Mouse (Mus musculus): Measurements from ENCODE around the gene Lrfn4. TPM values are rescaled to one million over a fixed set of nuclear protein-coding genes. Genes with fewer than 3 reads are reported as not detected.

The Lrfn4 gene
- not detected for polyA plus RNA-seq (2014; fragmentation: Illumina TruSeq; extraction: RNeasy Lipid Tissue Mini Kit (QIAGEN cat#74804); ENCODE audit: low read depth, low replicate concordance)

GRCm38 (mm10) chr19:4615151-4616093 is at the start of gene Lrfn4:
Gene Lrfn4 (minus strand): TSS chr19:4615667.

GRCm38 (mm10) chr19:4625179-4625828 is 9.8 kb upstream of the Lrfn4 start, which contains the start of gene Rce1:
Gene Rce1 (minus strand): TSS chr19:4625641.

Other genes starting within 250 kb of the Lrfn4 start
- 81.4 TPM for gene Kdm2a, start 217.4 kb downstream of the Lrfn4 start, polyA plus RNA-seq (2014; fragmentation: Illumina TruSeq; extraction: RNeasy Lipid Tissue Mini Kit (QIAGEN cat#74804); ENCODE audit: low read depth, low replicate concordance)
- 0.91 TPM for gene Rhod, start 176.2 kb downstream of the Lrfn4 start, polyA plus RNA-seq (2014; fragmentation: Illumina TruSeq; extraction: RNeasy Lipid Tissue Mini Kit (QIAGEN cat#74804); ENCODE audit: low read depth, low replicate concordance)
- not detected for gene Syt12, start 138.2 kb downstream of the Lrfn4 start, polyA plus RNA-seq (2014; fragmentation: Illumina TruSeq; extraction: RNeasy Lipid Tissue Mini Kit (QIAGEN cat#74804); ENCODE audit: low read depth, low replicate concordance)
- gene 2010003K11Rik, start 117.1 kb downstream of the Lrfn4 start, polyA plus RNA-seq (2014; fragmentation: Illumina TruSeq; extraction: RNeasy Lipid Tissue Mini Kit (QIAGEN cat#74804); ENCODE audit: low read depth, low replicate concordance) = 7.6 TPM
- 0.50 TPM for gene Pcx, start 105.2 kb downstream of the Lrfn4 start, polyA plus RNA-seq (2014; fragmentation: Illumina TruSeq; extraction: RNeasy Lipid Tissue Mini Kit (QIAGEN cat#74804); ENCODE audit: low read depth, low replicate concordance)
- gene Rce1, start 10.0 kb upstream of the Lrfn4 start, polyA plus RNA-seq (2014; fragmentation: Illumina TruSeq; extraction: RNeasy Lipid Tissue Mini Kit (QIAGEN cat#74804); ENCODE audit: low read depth, low replicate concordance) = 5.1 TPM
- not detected for gene Gm960, start 83.0 kb upstream of the Lrfn4 start, polyA plus RNA-seq (2014; fragmentation: Illumina TruSeq; extraction: RNeasy Lipid Tissue Mini Kit (QIAGEN cat#74804); ENCODE audit: low read depth, low replicate concordance)
- gene Sptbn2, start 95.5 kb upstream of the Lrfn4 start, polyA plus RNA-seq (2014; fragmentation: Illumina TruSeq; extraction: RNeasy Lipid Tissue Mini Kit (QIAGEN cat#74804); ENCODE audit: low read depth, low replicate concordance) = 0.35 TPM
- gene Rbm4b, start 140.8 kb upstream of the Lrfn4 start, polyA plus RNA-seq (2014; fragmentation: Illumina TruSeq; extraction: RNeasy Lipid Tissue Mini Kit (QIAGEN cat#74804); ENCODE audit: low read depth, low replicate concordance) = 9.8 TPM
- gene Rbm4, start 178.2 kb upstream of the Lrfn4 start, polyA plus RNA-seq (2014; fragmentation: Illumina TruSeq; extraction: RNeasy Lipid Tissue Mini Kit (QIAGEN cat#74804); ENCODE audit: low read depth, low replicate concordance) = 18.8 TPM
- gene Gm21992, start 195.9 kb upstream of the Lrfn4 start, polyA plus RNA-seq (2014; fragmentation: Illumina TruSeq; extraction: RNeasy Lipid Tissue Mini Kit (QIAGEN cat#74804); ENCODE audit: low read depth, low replicate concordance) = 6.3 TPM
- gene Rbm14, start 196.0 kb upstream of the Lrfn4 start, polyA plus RNA-seq (2014; fragmentation: Illumina TruSeq; extraction: RNeasy Lipid Tissue Mini Kit (QIAGEN cat#74804); ENCODE audit: low read depth, low replicate concordance) = 7.5 TPM
- 1.9 TPM for gene Ccs, start 223.7 kb upstream of the Lrfn4 start, polyA plus RNA-seq (2014; fragmentation: Illumina TruSeq; extraction: RNeasy Lipid Tissue Mini Kit (QIAGEN cat#74804); ENCODE audit: low read depth, low replicate concordance)
- gene Ccdc87, start 223.7 kb upstream of the Lrfn4 start, polyA plus RNA-seq (2014; fragmentation: Illumina TruSeq; extraction: RNeasy Lipid Tissue Mini Kit (QIAGEN cat#74804); ENCODE audit: low read depth, low replicate concordance) = 0.32 TPM
- gene Ctsf, start 239.5 kb upstream of the Lrfn4 start, polyA plus RNA-seq (2014; fragmentation: Illumina TruSeq; extraction: RNeasy Lipid Tissue Mini Kit (QIAGEN cat#74804); ENCODE audit: low read depth, low replicate concordance) = 10.3 TPM

All from sigmoid colon, adult 10 weeks (tissue).